Mouse (Mus musculus) frontal cortex, postnatal 10 days (tissue): Measurements from ENCODE around the gene 5430427O19Rik.
A peak's percentile ranks its signal among the peaks of the same experiment; 100 is the strongest.

Experiments
- DNase-seq, 2 experiments: peaks; one replicate each; pipeline ENCODE4 v3.0.0; 2022; ENCODE audit warnings: low spot score in 2 of 2, mixed read lengths in 1 of 2

The 5430427O19Rik gene

DNA sequence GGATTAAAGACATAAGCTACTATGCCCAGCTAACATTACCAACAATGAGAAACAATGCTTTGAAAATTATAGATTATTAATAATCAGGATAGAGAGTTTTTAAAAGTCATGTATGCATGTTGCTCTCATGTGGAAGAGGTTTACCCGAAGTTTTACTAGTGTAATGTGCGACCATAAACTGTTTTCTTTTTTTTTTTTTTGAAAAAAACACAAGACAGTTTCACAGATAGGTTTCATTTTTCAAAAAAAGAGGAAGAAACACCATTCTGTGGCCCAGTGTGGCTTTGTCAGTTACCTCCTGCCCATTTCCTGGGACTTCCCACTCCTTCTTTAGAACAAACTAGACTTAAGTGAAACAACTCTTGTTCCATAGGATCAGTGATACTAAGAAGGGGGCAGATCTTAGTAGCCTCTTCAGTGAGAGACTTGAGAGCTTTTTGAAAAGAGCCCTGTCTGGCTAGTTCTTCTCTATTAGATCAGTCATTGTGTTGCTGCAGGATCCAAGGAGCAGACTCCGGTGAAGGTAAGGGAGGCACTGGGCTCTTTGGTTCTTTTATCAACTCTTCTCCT lies at the start of gene 5430427O19Rik:
TSS of gene 5430427O19Rik (plus strand) at position 441 of the 570 bp plus-strand sequence.
- DNase-seq = no peak

DNA sequence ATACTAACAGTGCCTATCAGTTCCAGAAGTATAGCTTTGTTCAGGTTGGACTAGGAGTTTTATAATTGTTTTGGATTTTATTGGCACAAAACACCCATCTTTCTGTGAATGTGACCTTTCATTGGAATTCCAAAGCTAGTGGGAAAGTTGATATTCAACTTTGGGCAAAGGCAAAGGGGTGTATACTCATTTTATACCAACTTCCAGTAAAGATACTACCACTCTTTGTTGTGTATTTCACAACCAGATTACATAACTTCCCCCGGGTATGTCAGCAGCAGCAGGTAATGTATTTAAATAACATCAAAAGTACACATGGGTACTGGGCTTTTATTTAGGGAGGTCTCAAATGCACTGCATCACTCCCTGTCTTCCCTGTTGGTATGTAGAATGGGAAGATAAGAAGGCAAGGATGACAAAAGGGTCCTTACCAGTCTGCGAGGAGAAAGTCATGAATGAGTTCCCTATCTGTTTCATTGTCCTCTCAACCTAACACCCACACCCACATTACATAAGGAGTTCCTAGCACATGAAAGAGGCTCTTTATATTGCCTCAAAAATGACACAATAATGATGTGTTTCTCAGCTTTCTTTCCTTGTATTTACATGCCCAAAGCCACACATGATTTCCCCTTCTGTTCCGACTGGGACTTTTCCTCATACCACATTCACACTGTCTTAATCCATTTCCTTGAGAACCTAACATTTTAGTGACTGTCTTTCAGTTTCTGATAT lies 42.3 kb upstream of the 5430427O19Rik start:
- no peak for DNase-seq

DNA sequence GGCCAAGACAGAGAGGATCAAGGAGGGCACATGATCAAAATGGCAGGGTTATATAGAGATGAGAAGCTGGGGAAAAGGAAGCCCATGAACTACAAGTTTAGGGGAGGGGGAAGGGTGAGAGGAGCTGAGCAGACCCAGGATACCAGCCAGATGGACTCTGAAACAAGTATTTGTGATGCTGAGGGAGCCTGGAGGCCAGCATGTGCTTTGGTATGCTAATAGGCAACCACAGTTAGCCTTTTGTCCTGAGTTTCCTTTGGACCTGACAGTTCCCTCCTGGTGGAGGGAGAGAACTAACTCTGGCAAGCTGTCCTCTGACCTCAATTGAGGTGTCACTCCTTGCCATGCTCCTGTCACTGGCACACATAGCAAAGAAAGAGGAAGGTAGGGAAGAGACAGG lies 41.2 kb upstream of the 5430427O19Rik start:
- peak; percentile 4 to 5 for DNase-seq

DNA sequence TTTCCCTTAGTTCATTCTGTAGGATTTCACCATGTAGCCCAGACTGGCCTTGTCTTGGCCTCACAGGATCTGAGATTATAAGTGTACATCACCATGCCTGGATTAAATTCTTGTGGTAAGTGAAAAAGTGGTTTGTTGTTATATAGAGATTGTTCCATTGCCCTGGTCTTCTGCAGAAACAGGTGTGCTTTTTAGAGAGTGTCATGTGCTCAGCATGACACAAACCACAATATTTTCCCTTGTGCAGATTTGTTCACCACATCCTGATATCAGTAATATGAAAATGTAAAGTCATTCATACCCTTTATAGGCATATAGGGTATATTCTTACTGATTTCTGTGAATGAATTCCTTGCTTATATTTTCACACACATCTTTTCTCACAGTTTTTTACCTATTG lies 31.0 kb upstream of the 5430427O19Rik start:
- no peak for DNase-seq

DNA sequence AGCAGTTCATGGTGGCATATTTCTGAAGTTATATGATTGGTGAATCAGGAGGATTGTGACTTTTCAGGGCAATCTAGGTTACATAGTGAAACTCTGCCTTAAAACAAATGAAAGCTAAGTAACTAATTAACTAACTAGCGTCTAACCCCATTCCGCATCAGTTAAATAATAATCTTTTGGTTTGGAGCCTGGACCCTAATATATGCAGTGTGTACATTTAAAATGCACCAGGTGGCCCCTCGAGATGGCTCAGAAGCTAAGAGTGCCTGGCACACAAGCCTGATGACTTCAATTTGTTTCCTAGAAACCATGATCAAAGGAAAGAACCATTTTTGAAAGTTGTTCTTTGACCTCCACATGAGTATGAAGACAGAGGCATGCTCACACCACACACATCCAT lies 14.2 kb upstream of the 5430427O19Rik start:
- no peak for DNase-seq

DNA sequence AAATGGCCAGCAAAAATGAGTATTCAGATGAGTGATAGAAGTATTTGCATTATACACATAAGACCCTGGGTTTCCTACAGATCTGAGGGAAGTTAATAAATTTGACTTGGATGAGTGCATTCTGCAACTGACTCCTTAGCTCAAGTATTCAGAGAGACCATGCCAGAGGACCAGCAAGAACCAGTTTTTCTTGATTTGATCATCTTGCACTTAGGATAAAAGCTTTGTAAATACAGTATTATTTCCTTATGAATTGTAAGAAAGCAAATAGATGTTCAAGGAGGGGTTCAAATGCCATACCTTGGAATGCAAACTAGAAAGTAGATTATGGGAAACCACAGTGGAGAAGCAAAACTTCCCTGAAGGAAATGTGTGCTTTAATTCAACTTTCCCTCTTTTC lies 13.0 kb upstream of the 5430427O19Rik start:
- DNase-seq = no peak

DNA sequence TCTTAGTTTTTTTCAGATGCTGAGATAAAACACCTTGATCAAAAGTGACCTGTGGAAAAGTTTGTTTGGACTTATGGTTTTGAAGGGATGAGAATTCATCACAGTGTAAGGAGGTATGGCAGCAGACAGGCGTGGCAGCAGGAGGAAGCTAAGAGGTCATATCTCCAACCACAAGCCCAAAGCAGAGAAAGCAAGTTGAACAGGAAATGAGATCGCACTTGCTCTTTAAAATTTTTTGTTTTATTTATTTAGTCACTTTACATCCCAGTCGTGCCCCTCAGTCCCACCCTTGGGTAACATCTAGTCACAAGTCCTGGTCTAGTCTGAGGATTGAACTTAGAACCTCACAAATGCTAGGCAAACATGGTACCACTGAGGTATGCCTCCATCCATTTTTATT lies 2.1 kb upstream of the 5430427O19Rik start:
- no peak for DNase-seq

DNA sequence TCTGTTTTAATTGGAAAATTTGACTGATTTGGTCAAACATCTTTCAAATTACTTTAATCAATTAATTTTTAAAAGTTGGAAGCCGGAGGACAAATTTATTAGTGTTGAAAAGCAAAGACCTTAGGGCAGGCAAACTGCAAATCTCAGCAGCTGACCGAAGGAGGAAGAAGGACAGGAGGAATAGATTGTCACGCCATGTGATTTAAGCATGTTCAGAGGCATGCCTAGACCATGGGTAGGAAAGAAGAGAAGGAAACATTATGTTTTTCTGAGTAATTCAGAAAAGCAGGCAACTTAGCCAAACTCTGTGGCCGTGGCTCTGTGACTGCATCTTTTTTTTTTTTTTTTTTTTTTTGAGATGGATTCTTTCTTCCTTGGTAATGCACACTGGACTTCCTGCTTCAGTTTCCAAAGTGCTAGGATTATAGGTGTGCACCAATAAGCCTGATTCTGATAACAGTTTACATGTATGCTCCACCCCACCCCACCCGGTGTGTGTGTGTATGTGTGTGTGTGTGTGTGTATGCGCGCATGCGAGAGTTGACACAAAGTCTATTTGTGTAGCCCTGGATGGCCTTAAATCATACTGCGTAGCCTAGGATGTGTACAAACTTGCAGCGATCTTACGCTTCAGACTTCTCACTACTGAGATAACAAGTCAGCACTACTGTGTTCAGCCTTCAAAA lies 1.4 kb downstream of the 5430427O19Rik start:
- DNase-seq = no peak

DNA sequence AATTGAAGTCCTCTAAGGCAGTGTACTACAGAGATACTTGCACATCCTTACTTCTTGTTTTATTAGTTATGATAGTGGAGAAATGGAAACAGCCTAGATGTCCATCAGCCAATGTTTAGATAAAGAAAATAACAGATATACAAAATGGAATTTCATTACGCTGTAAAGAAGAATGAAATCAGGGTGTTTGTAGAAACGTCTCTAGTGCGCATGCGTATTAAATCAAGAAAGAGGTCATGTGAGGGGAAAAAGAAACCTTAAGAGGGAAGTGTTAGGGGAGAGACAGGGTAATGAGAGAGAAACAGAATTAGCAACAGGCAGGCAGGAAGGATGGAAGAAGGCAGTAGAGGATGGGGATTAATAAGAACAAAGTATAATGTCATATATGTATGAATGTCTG lies 4.2 kb downstream of the 5430427O19Rik start:
- DNase-seq = no peak

DNA sequence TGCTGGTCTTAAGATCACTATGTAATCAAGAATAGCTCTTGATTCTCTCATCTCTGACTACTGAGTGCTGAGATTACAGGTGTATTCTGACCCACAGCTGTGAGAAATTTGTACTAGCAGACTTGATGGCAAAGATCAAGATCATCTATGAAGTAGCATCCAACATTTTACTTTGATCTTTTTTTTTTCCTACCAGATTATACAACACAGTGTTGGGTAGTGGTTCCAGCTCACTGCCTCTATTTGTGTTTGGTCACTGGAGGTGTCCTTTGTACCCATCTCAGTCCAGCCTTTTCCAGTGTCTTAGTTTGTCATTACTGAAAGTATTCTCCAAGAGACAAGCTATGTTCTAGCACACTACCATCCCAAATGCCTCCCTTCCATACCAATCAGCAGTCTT lies 5.8 kb downstream of the 5430427O19Rik start:
- DNase-seq = no peak

DNA sequence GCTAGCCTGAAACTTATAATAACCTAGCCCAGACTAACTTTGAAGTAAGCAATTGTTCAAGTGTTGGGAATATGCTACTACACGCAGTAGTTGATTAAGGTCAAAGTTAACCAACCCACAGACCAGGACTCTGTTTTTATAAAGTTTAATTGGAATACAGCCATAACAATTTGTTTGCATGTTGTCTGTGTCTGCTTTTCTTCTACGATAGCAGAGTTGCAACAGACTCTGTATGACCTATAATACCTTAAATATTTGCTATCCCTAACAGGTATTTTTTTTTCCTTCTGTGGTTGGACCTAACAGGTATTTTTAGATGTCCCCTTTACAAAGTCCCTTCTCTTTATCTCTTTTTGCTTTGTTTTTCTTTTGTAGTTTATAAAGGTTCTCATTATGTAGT lies 7.6 kb downstream of the 5430427O19Rik start:
- no peak for DNase-seq

DNA sequence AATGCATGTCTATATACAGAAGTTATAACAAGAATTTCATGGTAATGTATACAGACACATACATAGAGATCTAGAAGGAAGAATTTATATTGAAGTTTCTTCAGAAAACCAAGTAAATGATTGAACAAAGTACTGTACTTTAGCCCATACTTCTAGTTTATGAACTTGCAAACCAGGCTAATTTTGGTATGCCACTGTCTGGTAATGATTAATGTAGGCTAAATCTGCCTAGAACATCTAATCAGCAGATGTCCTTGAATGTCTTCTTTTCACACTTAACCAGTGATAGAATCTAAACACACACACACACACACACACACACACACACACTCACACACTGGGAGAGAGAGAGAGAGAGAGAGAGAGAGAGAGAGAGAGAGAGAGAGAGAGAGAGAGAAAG lies 8.1 kb downstream of the 5430427O19Rik start:
- DNase-seq = no peak

DNA sequence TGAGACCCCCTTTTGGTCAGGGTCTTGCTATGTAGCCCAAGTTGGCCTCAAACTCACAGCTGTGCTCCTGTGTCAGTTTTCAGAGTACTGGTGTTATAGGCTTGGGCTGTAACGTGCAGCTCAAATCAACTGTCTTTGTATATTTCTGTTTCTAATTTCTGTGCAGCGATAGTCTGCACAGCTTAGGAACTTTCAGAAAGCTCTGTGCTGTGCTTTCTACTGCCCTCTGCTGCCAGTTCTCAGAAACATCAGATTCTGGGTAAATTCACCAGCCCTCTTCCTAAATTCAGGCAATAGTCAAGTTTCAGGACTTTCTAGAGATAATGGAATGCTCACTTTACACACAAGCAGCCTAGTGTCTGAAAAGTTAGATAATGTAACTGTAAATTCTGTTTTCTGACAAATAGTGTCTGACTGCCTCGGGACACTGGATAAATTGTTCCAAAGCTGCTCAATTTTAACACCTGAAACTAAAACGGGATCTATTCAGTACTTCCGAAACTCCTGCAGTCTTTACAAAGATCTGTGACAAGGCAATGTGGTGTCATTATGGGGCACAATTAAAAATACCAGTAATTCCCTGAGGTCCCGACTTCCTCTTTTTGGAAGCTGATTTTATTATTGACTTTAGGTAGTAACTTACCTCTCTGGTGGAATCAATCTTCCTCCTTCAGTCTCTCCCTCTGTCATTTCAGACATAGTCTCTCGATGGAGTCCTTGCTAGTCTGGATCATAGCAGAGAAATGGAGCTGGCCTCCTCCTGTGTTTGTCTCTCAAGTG lies 9.2 kb downstream of the 5430427O19Rik start:
- peak in 1 of 2 experiments; percentile 8 for DNase-seq

DNA sequence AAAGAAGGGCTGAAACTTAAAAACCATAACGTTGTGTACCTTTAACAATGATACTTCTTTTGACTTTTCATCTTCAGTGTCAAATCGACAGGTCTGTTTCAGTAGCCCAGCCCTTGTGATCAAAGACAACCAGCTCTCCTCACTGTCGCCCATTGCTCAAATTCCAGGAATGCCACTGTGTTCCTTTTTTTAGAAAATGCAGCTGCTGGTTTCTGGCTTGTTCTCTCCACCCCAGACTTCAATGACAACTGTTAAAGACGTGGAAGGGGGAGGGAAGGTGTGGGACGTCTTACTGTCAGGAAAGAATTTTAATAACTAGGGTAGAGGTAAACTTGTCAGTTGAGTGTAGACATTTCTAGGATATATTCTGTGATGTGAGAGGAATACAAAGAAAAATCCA lies 16.5 kb downstream of the 5430427O19Rik start:
- no peak for DNase-seq

DNA sequence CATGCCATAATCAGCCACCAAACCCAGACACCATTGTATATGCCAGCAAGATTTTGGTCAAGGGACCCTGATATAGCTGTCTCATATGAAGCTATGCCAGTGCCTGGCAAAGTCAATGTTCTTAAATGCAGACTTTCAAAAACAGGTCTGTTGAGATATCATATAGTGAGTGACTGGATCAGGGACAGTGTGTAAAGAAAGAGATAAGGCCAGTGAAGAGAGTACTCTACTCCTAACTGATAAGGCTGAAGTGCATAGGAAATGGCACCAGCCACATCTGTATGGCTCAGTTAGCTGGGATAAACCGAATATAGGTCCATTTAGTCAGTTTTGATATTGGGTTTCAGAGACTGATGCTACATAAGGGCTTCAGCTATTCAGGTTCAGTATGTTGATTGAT lies 31.0 kb downstream of the 5430427O19Rik start:
- DNase-seq = no peak

DNA sequence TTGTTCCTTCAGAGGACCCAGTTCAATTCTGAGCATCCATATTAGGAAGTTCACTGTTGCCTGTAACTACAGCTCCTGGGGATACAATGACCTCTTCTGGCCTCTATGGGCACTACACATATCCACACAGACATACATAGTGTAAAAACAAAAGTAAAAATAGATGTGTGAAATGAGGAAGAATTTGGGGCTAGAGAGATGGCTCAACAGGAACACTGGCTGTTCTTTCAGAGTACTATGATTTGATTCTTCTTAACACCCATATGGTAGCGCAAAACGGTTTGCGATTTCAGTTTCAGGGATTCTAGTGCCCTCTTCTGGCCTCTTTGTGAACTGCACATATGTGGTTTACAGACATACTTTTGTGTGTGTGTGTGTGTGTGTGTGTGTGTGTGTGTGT lies 48.9 kb downstream of the 5430427O19Rik start:
- no peak for DNase-seq

DNA sequence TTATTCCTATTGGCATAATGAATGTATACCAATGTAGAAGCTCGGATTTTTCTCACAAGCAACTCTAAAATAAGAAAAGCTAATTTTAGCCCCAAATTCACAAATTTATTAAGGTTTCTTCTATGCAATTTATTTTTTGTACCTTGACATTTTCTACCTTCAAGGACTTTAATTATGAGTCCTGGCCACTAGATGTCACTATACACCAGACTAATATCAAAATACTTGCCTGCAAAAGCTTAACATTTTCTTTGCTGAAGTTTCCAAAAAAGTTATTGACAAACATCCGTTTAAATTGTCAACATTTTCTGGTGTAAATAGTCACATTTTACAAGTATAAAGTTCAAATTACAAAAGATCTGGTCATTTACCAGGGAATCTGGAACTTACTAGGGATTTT lies 62.8 kb downstream of the 5430427O19Rik start:
- no peak for DNase-seq
